Mouse (Mus musculus): ENCODE results near the gene Nos1ap.
A peak's percentile ranks its signal among the peaks of the same experiment; 100 is the strongest.

Nos1ap gene

DNA sequence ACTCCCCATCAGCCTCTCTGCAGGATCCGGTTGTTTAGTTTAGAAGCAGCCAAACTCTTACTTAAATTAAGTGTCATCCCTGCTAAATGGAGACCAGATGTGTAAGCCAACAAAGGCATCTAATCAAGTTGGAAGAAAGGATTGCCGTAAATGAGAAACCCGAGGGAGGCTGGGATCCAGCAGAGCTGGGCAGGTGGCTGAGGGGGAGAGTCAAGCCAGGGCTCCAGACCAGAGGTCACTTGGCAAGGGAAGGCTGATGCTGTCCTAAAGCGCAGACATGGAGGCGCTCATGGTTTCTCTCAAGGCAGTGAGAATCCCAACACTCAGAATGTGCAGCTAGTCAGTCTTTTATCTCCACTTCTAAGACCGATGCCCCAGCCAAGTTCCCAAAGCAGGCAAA is 89.8 kb downstream of the Nos1ap start:
- no peak for DNase-seq

- no peak for DNase-seq
Observed at GRCm38 (mm10) chr1:170499466-170499865, 90.2 kb downstream of the Nos1ap start.

GRCm38 (mm10) chr1:170498645-170499044 is 91.0 kb downstream of the Nos1ap start:
- no peak for DNase-seq

- DNase-seq, result peak in 1 of 2 experiments; percentile 23
Observed at GRCm38 (mm10) chr1:170496221-170496620, 93.4 kb downstream of the Nos1ap start.

DNA sequence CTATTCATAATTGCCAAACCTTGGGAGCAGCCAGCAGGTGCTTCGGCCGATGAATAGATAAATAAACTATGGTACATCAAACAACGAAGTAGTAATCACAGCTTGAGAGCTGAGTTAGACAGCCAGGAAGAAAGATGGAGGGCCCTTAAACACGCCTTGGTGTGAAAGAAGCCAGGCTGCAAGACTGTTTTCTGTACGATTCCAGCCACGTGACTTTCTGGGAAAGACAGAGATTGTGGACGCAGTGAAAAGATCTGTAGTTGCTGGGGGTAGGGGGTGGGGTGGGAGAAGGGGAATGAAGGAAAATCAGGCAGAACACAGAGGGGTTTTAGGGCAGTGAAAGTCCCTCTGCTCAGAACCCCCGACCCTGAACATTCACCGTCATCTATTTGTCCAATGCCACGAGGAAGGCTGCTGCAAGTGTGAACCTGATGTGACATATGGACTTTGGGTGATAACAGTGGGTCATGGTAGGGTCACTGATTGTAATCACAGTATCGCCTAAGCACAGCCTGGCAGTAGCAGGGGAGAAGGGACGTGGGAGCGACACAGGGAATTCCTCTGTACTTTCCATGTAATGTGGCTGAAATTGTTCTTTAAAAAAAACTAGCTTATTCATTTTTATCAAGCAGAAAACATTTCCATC is 94.0 kb downstream of the Nos1ap start:
- no peak for DNase-seq

GRCm38 (mm10) chr1:170492527-170492926 is 97.1 kb downstream of the Nos1ap start:
- DNase-seq, result no peak

- no peak for DNase-seq
Observed at GRCm38 (mm10) chr1:170492027-170492426, 97.6 kb downstream of the Nos1ap start.

DNA sequence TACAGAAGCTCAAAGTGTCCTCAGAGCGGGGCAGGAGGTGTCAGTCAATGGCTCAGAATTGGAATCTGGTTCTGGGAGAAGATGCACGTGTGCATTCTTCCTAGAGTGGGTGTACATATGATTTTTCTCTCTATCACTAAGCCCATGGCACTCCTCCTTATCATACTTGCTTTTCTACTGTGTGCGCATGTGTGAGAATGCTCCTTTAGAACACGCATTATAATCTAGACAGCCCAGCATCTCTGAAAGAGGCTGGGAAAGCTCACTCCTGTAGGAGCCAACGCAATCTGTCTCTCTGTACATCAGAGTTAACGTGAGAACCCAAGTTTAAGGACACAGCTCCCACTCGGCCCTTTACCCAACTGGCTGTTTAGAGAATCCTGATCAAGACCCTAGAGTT is 99.7 kb downstream of the Nos1ap start:
- no peak for DNase-seq

DNA sequence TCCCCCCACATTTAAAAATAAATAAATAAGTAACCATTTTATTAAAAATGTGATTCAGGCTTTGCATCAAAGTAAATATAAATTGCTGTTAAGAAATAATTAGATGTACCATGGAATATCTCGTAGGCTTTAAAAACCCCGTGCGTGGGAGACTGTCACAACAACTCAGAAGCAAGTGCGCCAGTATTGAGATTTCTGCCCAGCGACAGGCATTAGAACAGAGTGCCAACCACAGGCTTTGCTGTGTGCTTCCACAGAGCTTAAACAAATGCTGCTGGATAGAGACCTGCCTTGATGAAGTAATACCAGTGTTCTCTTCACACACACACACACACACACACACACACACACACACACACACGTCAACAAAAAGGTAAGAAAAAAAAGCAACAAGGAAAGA is 100.2 kb downstream of the Nos1ap start:
- DNase-seq, result no peak

DNA sequence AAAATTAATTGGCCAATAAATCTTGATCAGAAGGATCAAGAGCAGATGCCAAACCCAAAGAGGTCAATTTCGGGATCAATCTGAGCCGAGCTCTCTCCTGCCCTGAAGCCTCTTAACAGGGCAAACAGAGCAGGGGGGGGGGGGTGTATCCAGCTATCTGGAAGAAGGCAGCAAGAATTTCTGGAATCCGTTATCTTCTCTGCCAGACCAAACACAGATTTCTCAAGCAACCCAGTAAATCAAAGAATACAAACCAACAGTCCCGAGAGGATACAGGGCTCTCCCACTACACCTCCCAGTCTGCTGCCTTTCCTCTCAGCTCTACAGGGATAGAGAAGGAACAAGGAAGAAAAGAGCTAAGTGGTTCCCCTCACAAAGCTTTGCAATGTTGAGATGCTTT is 104.5 kb downstream of the Nos1ap start:
- DNase-seq, result no peak

DNA sequence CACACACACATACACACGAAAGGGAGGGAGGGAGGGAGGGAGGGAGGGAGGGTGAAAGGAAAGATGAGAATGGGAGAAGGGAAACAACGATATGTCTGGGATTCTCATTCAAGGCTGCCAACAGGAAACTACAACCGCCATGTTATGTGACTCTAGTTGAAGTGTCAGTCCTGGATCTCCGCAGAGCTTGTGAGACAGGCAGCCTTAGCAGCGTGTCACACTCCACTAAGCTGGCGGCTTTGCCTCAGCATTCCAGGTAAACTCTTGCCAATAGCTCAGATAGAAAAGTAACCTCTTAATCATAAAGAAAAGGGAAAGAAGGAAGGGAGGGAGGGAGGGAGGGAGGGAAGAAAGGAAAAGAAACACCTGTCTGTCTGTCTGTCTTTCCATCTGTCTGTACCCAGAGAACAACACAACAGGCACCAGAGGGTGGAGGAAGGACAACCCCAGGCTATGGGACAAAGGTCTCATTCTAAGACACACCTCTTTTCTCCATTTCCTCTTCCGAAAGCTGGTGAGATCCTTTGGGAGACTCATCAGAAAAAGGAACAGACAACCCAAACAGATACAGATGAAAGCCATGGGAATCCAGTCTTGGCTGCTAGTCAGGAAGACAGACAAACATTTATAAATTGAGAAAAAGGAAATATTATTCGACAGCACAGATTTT is 107.3 kb downstream of the Nos1ap start:
- no peak for DNase-seq

DNA sequence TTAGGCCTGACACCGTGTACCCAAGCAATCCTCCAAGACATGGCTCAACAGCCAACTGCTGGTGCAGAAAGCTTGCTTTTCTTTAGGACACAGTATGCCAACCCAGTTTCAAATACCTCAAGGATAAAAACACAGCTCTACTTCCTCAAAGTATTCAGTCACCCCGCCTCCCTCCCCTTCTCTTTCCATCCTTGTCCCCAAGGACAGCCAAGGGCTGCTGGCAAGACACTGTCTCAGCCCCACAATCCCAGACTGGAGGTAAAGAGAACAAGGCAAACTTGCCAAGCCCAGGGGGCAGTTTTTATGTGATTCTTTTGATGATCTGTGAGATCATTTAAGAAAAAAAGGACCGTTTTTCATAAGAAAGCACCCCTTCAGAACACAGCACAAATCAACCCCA is 108.6 kb downstream of the Nos1ap start:
- no peak for DNase-seq

DNA sequence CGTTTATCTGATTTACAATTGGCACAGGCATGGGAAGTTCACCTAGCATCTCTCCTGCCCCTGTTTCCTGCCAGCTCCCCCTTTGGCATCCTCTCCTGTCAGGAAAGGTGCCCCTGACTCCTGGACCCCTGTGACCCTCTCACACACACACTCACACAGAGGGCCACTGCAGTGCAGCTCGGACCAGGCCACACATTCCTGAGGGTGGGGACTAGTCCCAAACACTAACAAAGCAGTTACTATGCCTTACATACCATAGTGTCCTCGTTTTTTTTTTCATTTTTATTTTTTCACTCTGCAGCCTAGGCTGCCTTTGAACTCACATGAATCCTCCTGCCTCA is 110.2 kb downstream of the Nos1ap start:
- DNase-seq, result no peak

DNA sequence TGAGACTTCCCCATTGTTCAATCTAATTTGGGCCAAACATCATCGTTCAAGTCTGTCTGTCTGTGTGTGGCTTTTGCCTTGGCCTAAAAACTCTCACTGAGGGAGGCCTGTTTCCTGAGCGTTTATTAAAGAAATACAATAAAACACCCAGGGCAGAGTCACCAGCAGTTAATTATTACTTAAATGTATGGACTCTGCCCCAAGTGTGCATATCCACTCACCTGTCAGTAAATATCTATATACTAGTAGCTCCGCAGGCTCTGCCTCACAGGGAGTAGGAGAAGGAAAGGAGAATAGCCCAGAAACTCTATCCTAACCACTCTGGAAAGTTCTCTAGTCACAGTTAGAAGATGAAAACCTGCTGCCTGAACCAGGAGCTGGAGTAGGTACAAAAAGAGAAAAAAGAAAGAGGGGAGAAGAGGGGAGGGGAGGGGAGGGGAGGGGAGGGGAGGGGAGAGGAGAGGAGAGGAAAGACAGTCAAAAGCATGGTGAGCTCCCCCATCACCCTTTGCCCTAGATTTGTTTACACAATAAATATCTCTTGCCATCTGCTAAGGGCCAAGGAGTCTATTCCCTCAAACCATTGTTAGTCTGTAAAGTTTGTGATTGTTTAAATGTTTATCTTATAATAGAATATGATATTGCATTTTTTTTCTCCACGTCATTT is 110.7 kb downstream of the Nos1ap start:
- DNase-seq, result no peak

GRCm38 (mm10) chr1:170477636-170478600 is 111.7 kb downstream of the Nos1ap start:
- peak; percentile 28 to 42 for DNase-seq

DNA sequence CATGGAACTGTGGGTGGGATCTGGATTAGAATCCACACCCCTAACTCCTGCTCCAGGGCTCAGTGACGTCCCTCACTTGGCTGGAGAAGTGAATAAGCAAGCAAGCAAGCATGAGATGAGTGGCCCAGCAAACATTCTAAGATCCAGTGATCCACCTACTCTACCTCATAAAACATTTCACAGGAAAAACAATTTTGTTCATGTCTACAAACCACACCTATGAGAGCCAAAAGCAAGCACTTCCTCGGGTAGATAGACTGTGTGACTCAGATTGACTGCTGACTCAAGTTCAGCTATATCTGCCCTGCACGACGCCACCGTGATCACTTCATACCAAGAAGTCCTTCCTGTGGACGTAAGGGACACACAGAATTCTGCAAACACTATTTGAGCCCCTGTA is 116.2 kb downstream of the Nos1ap start:
- no peak for DNase-seq

- DNase-seq, result no peak
Observed at GRCm38 (mm10) chr1:170472861-170473260, 116.8 kb downstream of the Nos1ap start.

- peak in 1 of 2 experiments; percentile 25 for DNase-seq
Observed at GRCm38 (mm10) chr1:170466099-170467009, 123.3 kb downstream of the Nos1ap start.

- DNase-seq, result no peak
Observed at GRCm38 (mm10) chr1:170462140-170462539, 127.5 kb downstream of the Nos1ap start.

DNA sequence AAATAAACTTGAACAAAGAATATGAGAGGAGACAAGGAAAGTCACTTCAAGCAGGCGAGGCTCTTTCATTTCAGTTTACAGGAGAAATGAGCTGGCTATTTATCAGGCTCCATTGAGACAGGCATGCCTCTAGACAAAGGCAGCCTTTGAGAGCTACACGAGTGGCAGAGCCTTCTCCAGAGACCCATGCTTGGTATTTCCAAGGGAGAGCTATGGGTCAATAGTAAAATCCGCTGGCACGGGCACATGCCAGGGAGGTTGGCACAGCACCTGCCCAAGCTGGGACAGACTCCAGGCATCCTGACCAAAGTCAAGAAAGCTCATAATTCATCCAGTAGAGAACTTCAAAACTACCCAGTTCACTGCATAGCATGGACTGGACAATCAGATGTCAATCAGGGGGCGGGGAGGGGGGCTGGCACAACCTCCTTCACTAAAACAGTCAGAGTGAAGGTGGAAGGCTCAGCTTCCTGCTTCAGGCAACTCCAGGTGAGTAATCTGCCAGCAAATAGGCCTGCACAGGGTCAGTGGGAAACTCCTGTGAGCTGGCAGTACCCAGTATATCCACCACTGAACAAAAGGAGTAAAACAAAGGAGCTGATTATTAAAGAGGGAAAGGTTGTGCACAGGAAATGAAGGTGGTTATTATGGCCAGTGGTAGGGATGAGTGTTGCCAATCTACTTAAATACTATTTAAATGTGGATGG is 129.6 kb downstream of the Nos1ap start:
- peak; percentile 56 to 58 for DNase-seq

DNA sequence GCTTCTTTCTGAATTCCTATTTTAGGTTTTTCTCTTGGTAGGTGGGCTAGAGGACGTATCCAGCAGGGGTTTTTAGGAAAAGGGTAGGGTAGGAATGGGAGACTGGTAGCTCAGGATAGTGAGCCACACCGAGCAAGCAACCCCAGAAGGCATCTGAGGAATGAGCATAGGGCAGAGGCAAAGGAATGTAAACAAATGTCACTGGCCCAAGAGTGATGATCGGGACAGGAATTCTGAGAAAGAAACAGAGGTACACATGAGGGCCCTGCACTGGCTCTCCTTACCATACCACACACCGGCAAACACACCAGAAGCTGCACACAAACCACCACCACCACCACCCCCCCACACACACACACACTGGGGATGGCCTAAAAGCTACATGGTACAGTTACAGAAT is 132.0 kb downstream of the Nos1ap start:
- DNase-seq, result no peak

Measured in cerebellum, postnatal 36 days (tissue).